Mouse (Mus musculus): Measurements from ENCODE around the gene Chrnb4. TPM values are rescaled to one million over a fixed set of nuclear protein-coding genes. Genes with fewer than 3 reads are reported as not detected.

The Chrnb4 gene
- polyA plus RNA-seq, 1 experiment = 0.01 TPM

DNA sequence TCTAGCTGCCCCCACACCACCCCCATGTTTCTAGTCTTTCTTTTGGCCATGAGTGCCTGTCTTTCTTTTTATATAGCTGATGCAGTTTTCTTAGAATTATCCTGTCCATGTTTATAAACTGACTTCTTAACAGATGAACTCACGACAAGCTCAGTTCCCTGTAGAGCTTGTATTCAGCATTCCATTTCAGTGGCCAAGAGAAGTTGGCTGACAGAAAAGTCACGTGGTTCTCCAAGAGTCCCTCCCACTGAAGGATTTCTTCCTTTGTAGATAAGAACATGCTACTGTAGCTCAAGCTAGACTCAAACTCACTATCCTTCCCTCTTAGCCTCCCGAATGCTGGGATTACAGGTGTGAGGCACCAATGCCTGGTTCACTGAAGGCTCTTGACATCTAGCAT lies 31.7 kb downstream of the Chrnb4 start:
- no peaks in the 10 kb centered on the region for H3K27me3 ChIP-seq (ENCODE audit: control insufficient read depth, insufficient read depth, insufficient read length)
- H3K36me3 ChIP-seq (ENCODE audit: control insufficient read depth, insufficient read depth) = no peaks in the 10 kb centered on the region
- TF ChIP-seq POLR2A (IDR thresholded peaks at IDR 0.05; ENCODE audit: insufficient read length, low read depth) (no peak), MYOD1 (IDR thresholded peaks at IDR 0.05; ENCODE audit: control insufficient read depth in 1 of 3, insufficient read length in 2 of 3, low read depth in 2 of 3) (no peak), E2F4 (IDR thresholded peaks at IDR 0.05; ENCODE audit: insufficient read depth) (no peak), MYOG (IDR thresholded peaks at IDR 0.05; ENCODE audit: control insufficient read depth in 1 of 3, insufficient read depth in 1 of 3, insufficient read length in 2 of 3, low read depth in 2 of 3) (no peak), MAX (IDR thresholded peaks at IDR 0.05; ENCODE audit: low read depth) (no peak), POLR2AphosphoS2 (IDR thresholded peaks at IDR 0.05; ENCODE audit: insufficient read length, low read depth) (no peak), USF1 (IDR thresholded peaks at IDR 0.05; ENCODE audit: low read depth) (no peak), TCF3 (IDR thresholded peaks at IDR 0.05; ENCODE audit: insufficient read length, low read depth) (no peak), REST (IDR thresholded peaks at IDR 0.05; ENCODE audit: insufficient read depth, insufficient read length) (no peak)

DNA sequence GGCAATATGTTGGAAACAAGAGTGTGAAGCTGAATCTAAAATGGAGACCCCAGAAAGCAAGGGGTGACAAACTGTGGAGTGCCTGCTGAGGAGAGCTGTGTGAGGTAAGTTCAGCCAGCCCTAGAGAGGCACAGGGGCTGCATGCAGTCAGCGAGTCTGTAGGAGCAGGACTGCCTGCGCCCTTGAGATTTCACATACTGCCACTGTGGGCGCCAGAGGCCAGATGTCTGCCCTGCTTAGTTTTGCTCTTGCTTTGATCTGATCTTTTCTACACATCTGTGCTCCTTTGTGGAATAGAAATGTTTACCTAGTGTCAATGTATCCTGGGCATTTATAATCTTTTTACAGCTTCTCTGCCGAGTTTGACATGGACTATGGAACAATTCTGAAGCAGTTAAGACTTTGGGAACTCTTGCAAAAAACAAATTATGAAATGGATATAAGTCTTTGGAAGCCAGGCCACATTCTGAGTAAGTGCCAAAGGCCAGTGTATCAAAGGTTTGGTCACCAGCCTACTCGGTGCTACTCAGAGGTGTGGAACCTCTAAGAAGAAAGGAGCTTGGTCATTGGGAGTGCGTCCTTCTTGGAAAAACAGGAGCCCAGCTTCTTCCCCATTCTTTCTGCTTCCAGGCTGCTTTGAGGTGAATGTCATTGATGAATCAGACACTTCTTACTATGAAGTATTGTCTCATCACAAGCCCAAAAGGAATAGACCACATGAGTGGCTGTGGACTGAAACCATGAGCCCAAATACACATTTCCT lies 37.8 kb downstream of the Chrnb4 start:
- no peaks in the 10 kb centered on the region for H3K27me3 ChIP-seq (ENCODE audit: control insufficient read depth, insufficient read depth, insufficient read length)
- no peaks in the 10 kb centered on the region for H3K36me3 ChIP-seq (ENCODE audit: control insufficient read depth, insufficient read depth)
- no peak overlapping the region for H3ac ChIP-seq (ENCODE audit: control insufficient read depth, insufficient read length)
- H3K79me2 ChIP-seq (ENCODE audit: control insufficient read depth, insufficient read depth) = no peaks in the 10 kb centered on the region
- H3K4me3 ChIP-seq = no peak overlapping the region
- no peak overlapping the region for H3K4me2 ChIP-seq (ENCODE audit: low read depth)
- TF ChIP-seq SRF (IDR thresholded peaks at IDR 0.05; ENCODE audit: control insufficient read depth, insufficient read length, low read depth) (no peak), USF1 (IDR thresholded peaks at IDR 0.05; ENCODE audit: low read depth) (no peak), CEBPB (IDR thresholded peaks at IDR 0.05; ENCODE audit: insufficient read depth, poor library complexity, severe bottlenecking) (no peak), TCF12 (IDR thresholded peaks at IDR 0.05; ENCODE audit: insufficient read depth, poor library complexity, severe bottlenecking) (no peak), MYOG (IDR thresholded peaks at IDR 0.05; ENCODE audit: control insufficient read depth in 1 of 3, insufficient read depth in 1 of 3, insufficient read length in 2 of 3, low read depth in 2 of 3) (no peak), MYOD1 (IDR thresholded peaks at IDR 0.05; ENCODE audit: control insufficient read depth in 1 of 3, insufficient read length in 2 of 3, low read depth in 2 of 3) (no peak), REST (IDR thresholded peaks at IDR 0.05; ENCODE audit: insufficient read depth, insufficient read length) (no peak), POLR2A (IDR thresholded peaks at IDR 0.05; ENCODE audit: insufficient read length, low read depth) (no peak), E2F4 (IDR thresholded peaks at IDR 0.05; ENCODE audit: insufficient read depth) (no peak), TCF3 (IDR thresholded peaks at IDR 0.05; ENCODE audit: insufficient read length, low read depth) (no peak)

More for the DNA sequence above, 31.7 kb downstream of the Chrnb4 start:
- no peak overlapping the region for H3ac ChIP-seq (ENCODE audit: control insufficient read depth, insufficient read length)
- no peak overlapping the region for H3K4me3 ChIP-seq
- no peak overlapping the region for H3K4me2 ChIP-seq (ENCODE audit: low read depth)
- no peaks in the 10 kb centered on the region for H3K79me2 ChIP-seq (ENCODE audit: control insufficient read depth, insufficient read depth)

DNA sequence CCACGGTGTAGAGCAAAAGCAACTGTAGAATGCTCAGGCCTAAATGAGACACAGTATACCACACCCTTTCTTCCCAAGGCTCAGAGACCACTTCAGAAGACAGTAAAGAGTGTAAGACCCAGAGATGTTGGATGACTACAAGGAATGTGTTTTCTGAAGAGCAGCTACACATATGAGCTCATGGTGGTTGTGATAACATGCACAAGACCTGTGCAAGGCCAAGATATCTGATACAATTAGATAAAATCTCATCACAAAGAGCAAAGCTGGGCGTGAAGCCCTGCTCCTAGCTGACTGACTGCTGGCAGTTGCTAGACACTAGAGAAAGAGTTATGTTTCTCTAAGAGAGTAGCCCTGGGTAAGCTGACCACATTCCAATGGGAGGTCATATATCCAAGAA lies 38.9 kb downstream of the Chrnb4 start:
- Histone ChIP-seq H3K4me2 (ENCODE audit: low read depth) (no peak overlapping the region), H3K27me3 (ENCODE audit: control insufficient read depth, insufficient read depth, insufficient read length) (no peaks in the 10 kb centered on the region), H3K36me3 (ENCODE audit: control insufficient read depth, insufficient read depth) (no peaks in the 10 kb centered on the region), H3K4me3 (no peak overlapping the region), H3ac (ENCODE audit: control insufficient read depth, insufficient read length) (no peak overlapping the region), H3K79me2 (ENCODE audit: control insufficient read depth, insufficient read depth) (no peaks in the 10 kb centered on the region)
- TF ChIP-seq MAX (IDR thresholded peaks at IDR 0.05; ENCODE audit: low read depth) = no peak
- no peak for TF ChIP-seq USF1 (IDR thresholded peaks at IDR 0.05; ENCODE audit: low read depth)
- TF ChIP-seq CEBPB (IDR thresholded peaks at IDR 0.05; ENCODE audit: insufficient read depth, poor library complexity, severe bottlenecking) = no peak
- no peak for TF ChIP-seq POLR2A (IDR thresholded peaks at IDR 0.05; ENCODE audit: insufficient read length, low read depth)
- no peak for TF ChIP-seq REST (IDR thresholded peaks at IDR 0.05; ENCODE audit: insufficient read depth, insufficient read length)
- TF ChIP-seq MYOG (IDR thresholded peaks at IDR 0.05; ENCODE audit: control insufficient read depth in 1 of 3, insufficient read depth in 1 of 3, insufficient read length in 2 of 3, low read depth in 2 of 3) = no peak
- no peak for TF ChIP-seq POLR2AphosphoS2 (IDR thresholded peaks at IDR 0.05; ENCODE audit: insufficient read length, low read depth)
- no peak for TF ChIP-seq MYOD1 (IDR thresholded peaks at IDR 0.05; ENCODE audit: control insufficient read depth in 1 of 3, insufficient read length in 2 of 3, low read depth in 2 of 3)
- no peak for TF ChIP-seq TCF12 (IDR thresholded peaks at IDR 0.05; ENCODE audit: insufficient read depth, poor library complexity, severe bottlenecking)

DNA sequence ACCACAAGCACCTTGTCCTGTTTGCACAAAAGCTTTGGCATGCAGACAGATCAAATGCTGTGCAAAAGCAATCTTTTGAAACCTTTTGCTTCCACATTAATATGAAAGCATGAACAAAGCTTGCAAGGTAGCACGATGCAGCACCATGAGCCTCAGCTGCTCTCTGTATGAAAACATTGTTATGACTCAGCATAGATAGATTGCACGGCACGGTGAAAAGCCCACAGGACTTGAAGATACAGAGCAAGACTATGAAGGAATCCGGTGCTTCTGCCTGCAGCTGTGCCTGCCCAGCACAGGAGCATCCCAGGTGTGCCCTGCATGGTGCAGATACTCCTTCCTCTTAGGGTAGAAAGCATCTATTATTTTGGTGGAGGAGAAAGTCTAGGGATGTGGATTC lies 45.0 kb downstream of the Chrnb4 start:
- TF ChIP-seq SRF (IDR thresholded peaks at IDR 0.05; ENCODE audit: control insufficient read depth, insufficient read length, low read depth) (no peak), TCF3 (IDR thresholded peaks at IDR 0.05; ENCODE audit: insufficient read length, low read depth) (no peak), POLR2A (IDR thresholded peaks at IDR 0.05; ENCODE audit: insufficient read length, low read depth) (no peak), POLR2AphosphoS2 (IDR thresholded peaks at IDR 0.05; ENCODE audit: insufficient read length, low read depth) (no peak), USF1 (IDR thresholded peaks at IDR 0.05; ENCODE audit: low read depth) (no peak), REST (IDR thresholded peaks at IDR 0.05; ENCODE audit: insufficient read depth, insufficient read length) (no peak), TCF12 (IDR thresholded peaks at IDR 0.05; ENCODE audit: insufficient read depth, poor library complexity, severe bottlenecking) (no peak), MYOG (IDR thresholded peaks at IDR 0.05; ENCODE audit: control insufficient read depth in 1 of 3, insufficient read depth in 1 of 3, insufficient read length in 2 of 3, low read depth in 2 of 3) (no peak), MAX (IDR thresholded peaks at IDR 0.05; ENCODE audit: low read depth) (no peak), E2F4 (IDR thresholded peaks at IDR 0.05; ENCODE audit: insufficient read depth) (no peak), CEBPB (IDR thresholded peaks at IDR 0.05; ENCODE audit: insufficient read depth, poor library complexity, severe bottlenecking) (no peak), MYOD1 (IDR thresholded peaks at IDR 0.05; ENCODE audit: control insufficient read depth in 1 of 3, insufficient read length in 2 of 3, low read depth in 2 of 3) (no peak)
- H3K27me3 ChIP-seq (ENCODE audit: control insufficient read depth, insufficient read depth, insufficient read length) = no peaks in the 10 kb centered on the region
- no peak overlapping the region for H3ac ChIP-seq (ENCODE audit: control insufficient read depth, insufficient read length)
- no peaks in the 10 kb centered on the region for H3K79me2 ChIP-seq (ENCODE audit: control insufficient read depth, insufficient read depth)
- H3K4me2 ChIP-seq (ENCODE audit: low read depth) = no peak overlapping the region
- H3K4me3 ChIP-seq = no peak overlapping the region
- no peaks in the 10 kb centered on the region for H3K36me3 ChIP-seq (ENCODE audit: control insufficient read depth, insufficient read depth)
